Mouse (Mus musculus) erythroblast, adult 5-6 weeks (primary cell): ENCODE measurements around the gene Mmp13. TPM values are rescaled to one million over a fixed set of nuclear protein-coding genes. Genes with fewer than 3 reads are reported as not detected.
"Not testable (repeated sequence)": the region's sequence is repeated elsewhere in the genome, so short reads cannot be mapped to it uniquely, and the experiment has no call there.

Experiments
- ATAC-seq: replicated peaks from 2 replicates; pipeline ENCODE4 v1.8.0; 2016; ENCODE audit warnings: moderate number of reproducible peaks, mild to moderate bottlenecking, moderate TSS enrichment, inconsistent platforms; ENCODE audit not compliant: poor library complexity, low FRiP score, severe bottlenecking
- total RNA-seq, 2 experiments: library from RNA; stranded (forward) in 1 of 2; stranded (reverse) in 1 of 2; fragments of 150-400 nt in 1 of 2; fragments of 200-764, 138-1000 nt in 1 of 2; gene quantifications; 2 replicates each; pipeline versions ENCODE4 v1.2.3 to v1.2.4; 2015 to 2017; ENCODE audit warnings: low replicate concordance in 2 of 2

Mmp13 gene
- 0.84 TPM in 1 of 2 replicates, not detected in the other for total RNA-seq (2015; ENCODE audit: low replicate concordance)
- total RNA-seq (2017; ENCODE audit: low replicate concordance), result 0.28 and 1.2 TPM in 2 replicates

GRCm38 (mm10) chr9:7272214-7272613 lies at the start of gene Mmp13:
Mmp13 (plus strand) TSS chr9:7272514.
- no peak for ATAC-seq

- ATAC-seq, result no peak
Observed at GRCm38 (mm10) chr9:7238619-7239018, 33.7 kb upstream of the Mmp13 start.

- ATAC-seq, result no peak
Observed at GRCm38 (mm10) chr9:7239967-7240366, 32.3 kb upstream of the Mmp13 start.

GRCm38 (mm10) chr9:7252797-7253654 lies 19.3 kb upstream of the Mmp13 start:
- no peak for ATAC-seq

- ATAC-seq, result no peak
Observed at GRCm38 (mm10) chr9:7261667-7262066, 10.6 kb upstream of the Mmp13 start.

- ATAC-seq, result no peak
Observed at GRCm38 (mm10) chr9:7270071-7270470, 2.2 kb upstream of the Mmp13 start.

GRCm38 (mm10) chr9:7282565-7283302 lies 10.4 kb downstream of the Mmp13 start:
- no peak for ATAC-seq

- ATAC-seq, result not testable (repeated sequence)
Observed at GRCm38 (mm10) chr9:7283303-7283684, 11.0 kb downstream of the Mmp13 start.

- no peak for ATAC-seq
Observed at GRCm38 (mm10) chr9:7289501-7289900, 17.2 kb downstream of the Mmp13 start.

GRCm38 (mm10) chr9:7289901-7290300 lies 17.6 kb downstream of the Mmp13 start:
- ATAC-seq, result no peak

GRCm38 (mm10) chr9:7292132-7292531 lies 19.8 kb downstream of the Mmp13 start:
- ATAC-seq, result no peak

GRCm38 (mm10) chr9:7331847-7332246 lies 59.5 kb downstream of the Mmp13 start:
- ATAC-seq, result no peak

Other genes with a start within 250 kb of the Mmp13 start
- gene Dync2h1, start 88.1 kb upstream of the Mmp13 start, total RNA-seq (2015; ENCODE audit: low replicate concordance), result 3.1 TPM in 2 replicates
- 2.1 and 3.8 TPM in 2 replicates for gene Dync2h1, start 88.1 kb upstream of the Mmp13 start, total RNA-seq (2017; ENCODE audit: low replicate concordance)
- gene Dcun1d5, start 88.0 kb upstream of the Mmp13 start, total RNA-seq (2015; ENCODE audit: low replicate concordance), result 20.3 and 20.9 TPM in 2 replicates
- 28.1 and 39.7 TPM in 2 replicates for gene Dcun1d5, start 88.0 kb upstream of the Mmp13 start, total RNA-seq (2017; ENCODE audit: low replicate concordance)
- gene Mmp12, start 71.9 kb downstream of the Mmp13 start, total RNA-seq (2015; ENCODE audit: low replicate concordance), result not detected in 2 replicates
- not detected in 2 replicates for gene Mmp12, start 71.9 kb downstream of the Mmp13 start, total RNA-seq (2017; ENCODE audit: low replicate concordance)
- not detected in 2 replicates for gene Mmp1b, start 115.5 kb downstream of the Mmp13 start, total RNA-seq (2015; ENCODE audit: low replicate concordance)
- gene Mmp1b, start 115.5 kb downstream of the Mmp13 start, total RNA-seq (2017; ENCODE audit: low replicate concordance), result not detected in 2 replicates
- not detected in 2 replicates for gene Mmp3, start 173.3 kb downstream of the Mmp13 start, total RNA-seq (2015; ENCODE audit: low replicate concordance)
- not detected in 2 replicates for gene Mmp3, start 173.3 kb downstream of the Mmp13 start, total RNA-seq (2017; ENCODE audit: low replicate concordance)
- not detected in 2 replicates for gene Mmp10, start 229.8 kb downstream of the Mmp13 start, total RNA-seq (2015; ENCODE audit: low replicate concordance)
- not detected in 2 replicates for gene Mmp10, start 229.8 kb downstream of the Mmp13 start, total RNA-seq (2017; ENCODE audit: low replicate concordance)